ENCODE assay signal across 25 mouse cellular contexts in genomic region chr3:152490423-152490822, GRCm38 (mm10).
DNase-seq lines count a peak whose midpoint lies in the region; ATAC-seq and TF ChIP-seq lines count a peak whose summit lies in the region.
"Had no signal": no experiment of that assay in that cellular context is flagged by ENCODE, and none has a peak within 500 bp of the region (broad histone marks: within the 10 kb centered on the region; RNA-seq: fewer than 3 reads in every experiment).

No protein-coding gene starts in this region.

- no peak overlapping the region for H3K27ac ChIP-seq in midbrain, embryonic 11.5 days (ENCODE audit: low read depth, low read length)
- H3K27ac ChIP-seq in midbrain, embryonic 14.5 days (replicated peaks; ENCODE audit: low read depth, low read length): no peak overlapping the region
- H3K27ac ChIP-seq in olfactory bulb, adult 2 months (ENCODE audit: insufficient read depth, low read depth, low read length): peak overlapping the region; percentile 45; the same call in 1 of the 2 replicates
- H3K27ac ChIP-seq: forebrain, embryonic 10.5 days; forebrain, embryonic 13.5 days; heart, embryonic 15.5 days; hindbrain, embryonic 14.5 days; hindbrain, postnatal 0 days had no signal

- H3K4me2 ChIP-seq in midbrain, embryonic 11.5 days: no peak overlapping the region
- no peak overlapping the region for H3K4me2 ChIP-seq in midbrain, embryonic 14.5 days (ENCODE audit: low read length)
- H3K4me2 ChIP-seq: forebrain, embryonic 13.5 days; heart, embryonic 12.5 days; heart, embryonic 15.5 days; hindbrain, embryonic 14.5 days had no signal

- no peak for ATAC-seq in midbrain, embryonic 11.5 days (ENCODE audit: low FRiP score)
- no peak for ATAC-seq in midbrain, embryonic 14.5 days (ENCODE audit: low FRiP score, low TSS enrichment)
- ATAC-seq: forebrain, embryonic 13.5 days; forebrain, embryonic 16.5 days; hindbrain, postnatal 0 days; inflammation-experienced regulatory T-cells, adult 6 months had no signal

- no peak for TF ChIP-seq POLR2A in olfactory bulb, adult 2 months (IDR thresholded peaks at IDR 0.05; ENCODE audit: insufficient read depth, low read depth, low read length)

- no peaks in the 10 kb centered on the region for H3K4me1 ChIP-seq in midbrain, embryonic 11.5 days (ENCODE audit: control insufficient read depth, insufficient read depth, low read length)
- H3K4me1 ChIP-seq in midbrain, embryonic 14.5 days (ENCODE audit: control insufficient read depth, insufficient read depth, low read length): peaks cover 8% of the 10 kb centered on the region
- H3K4me1 ChIP-seq in olfactory bulb, adult 2 months (ENCODE audit: control insufficient read depth, insufficient read depth, low read length): peaks cover 14% of the 10 kb centered on the region

- H3K9me3 ChIP-seq in midbrain, embryonic 11.5 days (ENCODE audit: control insufficient read depth, low read length): no peaks in the 10 kb centered on the region
- no peaks in the 10 kb centered on the region for H3K9me3 ChIP-seq in midbrain, embryonic 14.5 days (ENCODE audit: control insufficient read depth, low read length)
- H3K9me3 ChIP-seq: forebrain, embryonic 13.5 days; G1E; heart, embryonic 12.5 days; heart, embryonic 15.5 days had no signal

- no peaks in the 10 kb centered on the region for H3K27me3 ChIP-seq in midbrain, embryonic 11.5 days (ENCODE audit: control insufficient read depth, insufficient read depth, low read length)
- H3K27me3 ChIP-seq in midbrain, embryonic 14.5 days (ENCODE audit: control insufficient read depth, insufficient read depth, low read length): no peaks in the 10 kb centered on the region
- H3K27me3 ChIP-seq: forebrain, embryonic 13.5 days had no signal

- H3K4me3 ChIP-seq in midbrain, embryonic 11.5 days (ENCODE audit: low read depth, low read length): no peak overlapping the region
- H3K4me3 ChIP-seq in midbrain, embryonic 14.5 days (replicated peaks; ENCODE audit: low read depth, low read length): no peak overlapping the region
- no peak overlapping the region for H3K4me3 ChIP-seq in olfactory bulb, adult 2 months (ENCODE audit: insufficient read depth, low read depth, low read length)
- H3K4me3 ChIP-seq: forebrain, embryonic 10.5 days; forebrain, embryonic 13.5 days; heart, embryonic 12.5 days; heart, embryonic 15.5 days had no signal

- no peak overlapping the region for H3K9ac ChIP-seq in midbrain, embryonic 11.5 days (ENCODE audit: low read length)
- no peak overlapping the region for H3K9ac ChIP-seq in midbrain, embryonic 14.5 days (replicated peaks; ENCODE audit: low read length)
- H3K9ac ChIP-seq: forebrain, embryonic 13.5 days; heart, embryonic 12.5 days; heart, embryonic 15.5 days; hindbrain, embryonic 14.5 days had no signal

- no peak for TF ChIP-seq CTCF in olfactory bulb, adult 2 months (IDR thresholded peaks at IDR 0.05; ENCODE audit: insufficient read depth, low read depth, low read length)

- DNase-seq in heart, adult 11 months: peak; percentile 45
- DNase-seq in heart, adult 9 months (ENCODE audit: low spot score in 2 of 2): no peak
- peak; percentile 44 for DNase-seq in midbrain, embryonic 11.5 days (ENCODE audit: low spot score, missing footprints)
- no peak for DNase-seq in midbrain, embryonic 14.5 days
- no peak for DNase-seq in ovary, adult 18-20 months (ENCODE audit: low spot score)
- DNase-seq: adrenal gland, adult 8-10 months; adrenal gland, postnatal 25 days; cerebellum, adult 11-12 months; cerebellum, adult 8-10 months; cerebellum, postnatal 10 days; cerebellum, postnatal 36 days; gastrocnemius, postnatal 10 days; gastrocnemius, postnatal 36 days; heart, postnatal 10 days; heart, postnatal 4 days had no signal

- WGBS in midbrain, embryonic 11.5 days: 86% methylated on average over 5 of the region's 5 CpGs
- WGBS in midbrain, embryonic 14.5 days: 86% methylated on average over 5 of the region's 5 CpGs
- WGBS in olfactory bulb, adult 2 months: 85% methylated on average over 5 of the region's 5 CpGs

- H3K36me3 ChIP-seq in midbrain, embryonic 11.5 days (ENCODE audit: control insufficient read depth, insufficient read depth, low read length): no peaks in the 10 kb centered on the region
- H3K36me3 ChIP-seq in midbrain, embryonic 14.5 days (ENCODE audit: control insufficient read depth, insufficient read depth, low read length): no peaks in the 10 kb centered on the region
- H3K36me3 ChIP-seq: forebrain, embryonic 10.5 days; G1E; heart, embryonic 12.5 days; heart, embryonic 15.5 days had no signal

Comparison
In these comparisons a context has a peak if more than half of its experiments do, and no peak if none do; other contexts are left out.
1. DNase-seq: peak in heart, adult 11 months (single experiment) and midbrain, embryonic 11.5 days (single experiment); none in heart, adult 9 months (0 of 2), midbrain, embryonic 14.5 days (single experiment) and ovary, adult 18-20 months (single experiment).